Mouse (Mus musculus) myocyte (in vitro differentiated cells): ENCODE measurements at regions not wholly inside any gene's neighbourhood (a gene's known extent, or its start where the extent isn't known, plus 50 kb on each side); places are given as distances from the start of the nearest gene placed in this dataset.

Experiments
- H3K27me3 ChIP-seq: one replicate; pipeline ENCODE4 v1.6.1; 2011; ENCODE audit not compliant: control insufficient read depth, insufficient read depth, insufficient read length
- H3K36me3 ChIP-seq: one replicate; pipeline ENCODE4 v1.6.1; 2011; ENCODE audit not compliant: control insufficient read depth, insufficient read depth
- H3K4me2 ChIP-seq: one replicate; pipeline ENCODE4 v1.6.1; 2011; ENCODE audit warnings: low read depth, control low read depth
- H3K4me3 ChIP-seq: one replicate; pipeline ENCODE4 v1.5.1; 2011; ENCODE audit warnings: mild to moderate bottlenecking, control low read depth, moderate library complexity
- H3K79me2 ChIP-seq: one replicate; pipeline ENCODE4 v1.6.1; 2011; ENCODE audit not compliant: control insufficient read depth, insufficient read depth
- H3ac ChIP-seq: one replicate; pipeline ENCODE4 v1.6.1; 2011; ENCODE audit not compliant: control insufficient read depth, insufficient read length
- CEBPB ChIP-seq: IDR thresholded peaks from 2 replicates; pipeline ENCODE4 v1.6.1; 2011; ENCODE audit warnings: mild to moderate bottlenecking, moderate library complexity; ENCODE audit not compliant: poor library complexity, insufficient read depth, severe bottlenecking
- TCF3 ChIP-seq: IDR thresholded peaks from one replicate; pipeline ENCODE4 v1.6.1; 2011; ENCODE audit warnings: low read depth, control low read depth; ENCODE audit not compliant: insufficient read length
- USF1 ChIP-seq: IDR thresholded peaks from one replicate; pipeline ENCODE4 v1.6.1; 2011; ENCODE audit warnings: low read depth, mild to moderate bottlenecking, control low read depth, moderate library complexity

GRCm38 (mm10) chr17:54155801-54156200, 143.0 kb downstream of the Slc5a7 start:
- H3K4me3 ChIP-seq, result no peak overlapping the region
- no peaks in the 10 kb centered on the region for H3K27me3 ChIP-seq
- H3K4me2 ChIP-seq, result no peak overlapping the region
- TF ChIP-seq USF1 (no peak), CEBPB (0 out of 2 replicates have a peak, but pooled peaks have one; percentile 22)
- H3K79me2 ChIP-seq, result no peaks in the 10 kb centered on the region
- no peak overlapping the region for H3ac ChIP-seq
- no peaks in the 10 kb centered on the region for H3K36me3 ChIP-seq

DNA sequence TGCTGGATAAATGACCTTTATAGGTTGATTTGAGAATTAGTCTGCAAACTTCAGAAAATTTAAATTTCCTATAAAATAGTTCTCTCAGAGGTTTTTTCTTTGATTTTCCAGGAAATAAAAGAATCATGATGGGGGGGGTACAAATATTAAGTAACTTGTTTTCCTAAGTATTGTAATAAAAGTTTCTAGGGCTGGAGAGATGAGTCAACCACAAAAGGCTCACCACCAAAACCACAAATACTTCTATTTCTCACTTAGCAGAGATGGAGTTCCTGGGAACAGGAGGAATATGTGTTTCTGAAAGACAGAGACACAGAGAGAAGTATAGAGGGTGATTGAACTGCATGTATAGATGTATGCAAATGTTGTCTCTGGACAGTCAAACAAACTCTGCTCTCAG, 144.3 kb downstream of the Slc5a7 start:
- TF ChIP-seq TCF3 (no peak), CEBPB (0 out of 2 replicates have a peak, but pooled peaks have one; percentile 44)
- Histone ChIP-seq H3K36me3 (no peaks in the 10 kb centered on the region), H3K4me3 (no peak overlapping the region), H3K4me2 (peak overlapping the region; percentile 37), H3ac (no peak overlapping the region), H3K79me2 (no peaks in the 10 kb centered on the region), H3K27me3 (no peaks in the 10 kb centered on the region)
